Mouse (Mus musculus) MEL (cell line): ENCODE results near the gene Tox3. TPM values are rescaled to one million over a fixed set of nuclear protein-coding genes. Genes with fewer than 3 reads are reported as not detected.

Experiments
- DNase-seq: peaks from one replicate; pipeline ENCODE4 v3.0.0; 2011; ENCODE audit warnings: low read depth, low spot score
- H3K27ac ChIP-seq: 2 replicates; pipeline ENCODE4 v1.5.1; 2012; ENCODE audit warnings: low read depth, mild to moderate bottlenecking, control low read depth, low read length, moderate library complexity; ENCODE audit not compliant: control insufficient read depth
- H3K27me3 ChIP-seq, 2 experiments: fragments of 150-350 bp in 1 of 2; sonication (generic) in 1 of 2; 2 replicates each; pipeline ENCODE4 v1.6.1; 2012; ENCODE audit warnings: low read length in 2 of 2, mild to moderate bottlenecking in 2 of 2, improper control_type of control experiment in 1 of 2, moderate library complexity in 1 of 2; ENCODE audit not compliant: insufficient read depth in 2 of 2, control insufficient read depth in 1 of 2
- H3K36me3 ChIP-seq, 2 experiments: 2 replicates each; pipeline ENCODE4 v1.6.1; 2012 to 2014; ENCODE audit warnings: low read length in 2 of 2, improper control_type of control experiment in 1 of 2, inconsistent platforms in 1 of 2, mild to moderate bottlenecking in 1 of 2; ENCODE audit not compliant: insufficient read depth in 2 of 2, control insufficient read depth in 1 of 2
- H3K4me1 ChIP-seq, 2 experiments: fragments of 150-350 bp in 1 of 2; sonication (generic) in 1 of 2; 2 replicates each; pipeline ENCODE4 v1.6.1; 2012; ENCODE audit warnings: low read length in 2 of 2, improper control_type of control experiment in 1 of 2, mild to moderate bottlenecking in 1 of 2; ENCODE audit not compliant: insufficient read depth in 2 of 2, control insufficient read depth in 1 of 2
- H3K4me3 ChIP-seq, 2 experiments: fragments of 150-350 bp in 1 of 2; sonication (generic) in 1 of 2; 2 replicates each; pipeline ENCODE4 v1.5.1; 2012; ENCODE audit warnings: low read depth in 2 of 2, low read length in 2 of 2, mild to moderate bottlenecking in 2 of 2, moderate library complexity in 2 of 2, control low read depth in 1 of 2, improper control_type of control experiment in 1 of 2; ENCODE audit not compliant: control insufficient read depth in 1 of 2, insufficient read depth in 1 of 2
- H3K79me2 ChIP-seq: 2 replicates; pipeline ENCODE4 v1.6.1; 2012; ENCODE audit warnings: mild to moderate bottlenecking, low read length, moderate library complexity; ENCODE audit not compliant: control insufficient read depth, poor library complexity, insufficient read depth
- H3K9ac ChIP-seq: 2 replicates; pipeline ENCODE4 v1.6.1; 2012; ENCODE audit warnings: low read depth, mild to moderate bottlenecking, control low read depth, low read length, moderate library complexity; ENCODE audit not compliant: control insufficient read depth, poor library complexity, severe bottlenecking
- H3K9me3 ChIP-seq: fragments of 150-350 bp; sonication (generic); replicated peaks from 2 replicates; pipeline ENCODE4 v1.6.1; 2012; ENCODE audit warnings: mild to moderate bottlenecking, low read length, improper control_type of control experiment, moderate library complexity; ENCODE audit not compliant: insufficient read depth
- BHLHE40 ChIP-seq: IDR thresholded peaks from 2 replicates; pipeline ENCODE4 v1.6.1; 2012; ENCODE audit warnings: low read depth, mild to moderate bottlenecking, inconsistent platforms, low read length, improper control_type of control experiment, borderline replicate concordance
- CHD1 ChIP-seq: IDR thresholded peaks from 2 replicates; pipeline ENCODE4 v1.6.1; 2012; ENCODE audit warnings: low read depth, mild to moderate bottlenecking, inconsistent platforms, low read length, improper control_type of control experiment
- CHD2 ChIP-seq: IDR thresholded peaks from 2 replicates; pipeline ENCODE4 v1.6.1; 2011; ENCODE audit warnings: low read length, improper control_type of control experiment
- ELF1 ChIP-seq: IDR thresholded peaks from 2 replicates; pipeline ENCODE4 v1.6.1; 2014; ENCODE audit warnings: low read depth, mild to moderate bottlenecking, inconsistent platforms, low read length, improper control_type of control experiment, moderate library complexity
- GATA1 ChIP-seq: IDR thresholded peaks from 2 replicates; pipeline ENCODE4 v1.6.1; 2011; ENCODE audit warnings: low read depth, low read length, improper control_type of control experiment
- JUND ChIP-seq: IDR thresholded peaks from 2 replicates; pipeline ENCODE4 v1.6.1; 2011; ENCODE audit warnings: low read depth, mild to moderate bottlenecking, improper control_type of control experiment, low read length
- MAZ ChIP-seq: IDR thresholded peaks from 2 replicates; pipeline ENCODE4 v1.6.1; 2012; ENCODE audit warnings: low read depth, mild to moderate bottlenecking, inconsistent platforms, low read length, improper control_type of control experiment
- MXI1 ChIP-seq: IDR thresholded peaks from 2 replicates; pipeline ENCODE4 v1.6.1; 2011; ENCODE audit warnings: mild to moderate bottlenecking, low read depth, low read length, improper control_type of control experiment
- NRF1 ChIP-seq: IDR thresholded peaks from 2 replicates; pipeline ENCODE4 v1.6.1; 2014; ENCODE audit warnings: low read depth, mild to moderate bottlenecking, inconsistent platforms, low read length, improper control_type of control experiment, moderate library complexity; ENCODE audit not compliant: poor library complexity, insufficient read depth, severe bottlenecking
- POLR2A ChIP-seq, 2 experiments: IDR thresholded peaks; 2 replicates each; pipeline ENCODE4 v1.6.1; 2011 to 2012; ENCODE audit warnings: low read length in 2 of 2, mild to moderate bottlenecking in 2 of 2, control low read depth in 1 of 2, improper control_type of control experiment in 1 of 2, low read depth in 1 of 2, moderate library complexity in 1 of 2; ENCODE audit not compliant: control insufficient read depth in 1 of 2, insufficient read depth in 1 of 2, poor library complexity in 1 of 2
- POLR2AphosphoS5 ChIP-seq: IDR thresholded peaks from 2 replicates; pipeline ENCODE4 v1.6.1; 2012; ENCODE audit warnings: low read depth, borderline replicate concordance, mild to moderate bottlenecking, inconsistent platforms, low read length, moderate library complexity, mixed read lengths
- SIN3A ChIP-seq: IDR thresholded peaks from 2 replicates; pipeline ENCODE4 v1.6.1; 2012; ENCODE audit warnings: low read length, improper control_type of control experiment, inconsistent platforms
- TAL1 ChIP-seq: IDR thresholded peaks from 2 replicates; pipeline ENCODE4 v1.6.1; 2012; ENCODE audit warnings: mild to moderate bottlenecking, inconsistent platforms, low read length, moderate library complexity, mixed read lengths
- UBTF ChIP-seq: IDR thresholded peaks from 2 replicates; pipeline ENCODE4 v1.6.1; 2012; ENCODE audit warnings: low read depth, mild to moderate bottlenecking, inconsistent platforms, low read length, improper control_type of control experiment, moderate library complexity, borderline replicate concordance; ENCODE audit not compliant: insufficient read depth
- USF2 ChIP-seq, 2 experiments: IDR thresholded peaks; 2 replicates each; pipeline ENCODE4 v1.6.1; 2011 to 2012; ENCODE audit warnings: improper control_type of control experiment in 2 of 2, low read length in 2 of 2, borderline replicate concordance in 1 of 2, inconsistent platforms in 1 of 2, low read depth in 1 of 2, mild to moderate bottlenecking in 1 of 2; ENCODE audit not compliant: insufficient read depth in 1 of 2
- ZC3H11A ChIP-seq: IDR thresholded peaks from 2 replicates; pipeline ENCODE4 v1.6.1; 2012; ENCODE audit warnings: low read depth, mild to moderate bottlenecking, inconsistent platforms, low read length, improper control_type of control experiment
- ZKSCAN1 ChIP-seq: IDR thresholded peaks from 2 replicates; pipeline ENCODE4 v1.6.1; 2012; ENCODE audit warnings: low read depth, mild to moderate bottlenecking, inconsistent platforms, low read length, improper control_type of control experiment, moderate library complexity
- ZMIZ1 ChIP-seq: IDR thresholded peaks from 2 replicates; pipeline ENCODE4 v1.6.1; 2012; ENCODE audit warnings: low read depth, mild to moderate bottlenecking, inconsistent platforms, low read length, improper control_type of control experiment, moderate library complexity
- ZNF384 ChIP-seq: IDR thresholded peaks from 2 replicates; pipeline ENCODE4 v1.6.1; 2012; ENCODE audit warnings: low read depth, mild to moderate bottlenecking, inconsistent platforms, low read length, improper control_type of control experiment
- polyA plus RNA-seq, 2 experiments: library from polyadenylated mRNA; stranded (reverse) in 1 of 2; unstranded in 1 of 2; fragments of >175 nt in 1 of 2; fragments of >200 nt in 1 of 2; gene quantifications; 2 replicates each; pipeline versions ENCODE4 v1.2.1 to v1.2.4; 2012; ENCODE audit warnings: low replicate concordance in 2 of 2, low read depth in 1 of 2; ENCODE audit not compliant: insufficient read length in 2 of 2, insufficient read depth in 1 of 2, missing spikeins in 1 of 2
- total RNA-seq: library from RNA; depleted of rRNA; stranded (reverse); fragments of 300-350 nt; gene quantifications from 2 replicates; pipeline ENCODE4 v1.2.3, GENCODE M21; 2012

The Tox3 gene
- total and polyA plus RNA-seq, 3 experiments = not detected

DNA sequence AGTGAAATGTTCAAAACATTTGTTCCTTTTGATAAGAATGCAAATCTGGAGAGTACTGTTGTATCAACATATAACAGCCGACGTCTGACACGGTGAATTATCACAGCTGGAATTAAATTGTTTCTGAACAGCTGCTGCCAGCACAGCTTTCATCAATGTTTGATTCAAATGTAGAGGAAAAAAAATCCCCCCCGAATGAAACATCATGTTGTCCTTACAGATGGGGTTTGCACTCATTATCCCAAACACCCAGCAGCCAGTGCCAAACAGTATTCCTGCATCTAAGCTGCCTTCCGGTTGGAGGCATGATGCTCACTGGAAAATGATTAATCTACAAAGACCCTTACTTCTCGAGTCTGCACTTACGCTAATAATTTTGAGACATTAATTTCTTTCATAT lies 75.0 kb downstream of the Tox3 start:
- Histone ChIP-seq H3K9ac (no peak overlapping the region), H3K79me2 (no peaks in the 10 kb centered on the region), H3K27me3 (no peaks in the 10 kb centered on the region), H3K36me3 (no peaks in the 10 kb centered on the region), H3K9me3 (no peaks in the 10 kb centered on the region), H3K4me1 (no peaks in the 10 kb centered on the region), H3K4me3 (no peak overlapping the region), H3K27ac (no peak overlapping the region)
- TF ChIP-seq UBTF (no peak), GATA1 (no peak), USF2 (IDR thresholded peaks at IDR 0.05; ENCODE audit: borderline replicate concordance in 1 of 2, insufficient read depth in 1 of 2, low read depth in 1 of 2, low read length in 2 of 2) (no peak), POLR2AphosphoS5 (no peak), NRF1 (no peak), ZMIZ1 (no peak), CHD1 (no peak), ELF1 (no peak), TAL1 (no peak), SIN3A (no peak), CHD2 (no peak), BHLHE40 (no peak), ZKSCAN1 (no peak), ZC3H11A (no peak), MAZ (no peak), POLR2A (IDR thresholded peaks at IDR 0.05; ENCODE audit: control insufficient read depth in 1 of 2, insufficient read depth in 1 of 2, low read depth in 1 of 2, low read length in 2 of 2, poor library complexity in 1 of 2) (no peak)
- DNase-seq = no peak

DNA sequence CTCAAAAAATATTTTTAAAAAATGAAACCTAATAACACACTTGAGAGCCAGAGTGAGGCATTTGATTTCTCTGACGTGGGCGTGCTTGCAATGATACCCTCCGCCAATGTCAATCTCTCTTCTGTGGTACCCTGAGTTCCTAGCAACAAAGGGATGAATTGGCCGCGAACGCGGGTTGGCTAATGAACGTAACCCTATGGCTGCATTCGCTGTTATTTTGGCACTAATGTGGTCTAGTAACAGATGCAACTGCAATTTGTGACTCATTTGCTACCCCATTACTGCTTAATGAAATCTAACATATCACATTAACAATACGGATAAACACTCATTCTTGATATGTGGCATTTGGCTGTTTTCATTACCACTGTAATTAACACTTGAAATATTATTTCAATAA lies 76.2 kb downstream of the Tox3 start:
- Histone ChIP-seq H3K4me3 (no peak overlapping the region), H3K36me3 (no peaks in the 10 kb centered on the region), H3K9me3 (no peaks in the 10 kb centered on the region), H3K9ac (no peak overlapping the region), H3K4me1 (no peaks in the 10 kb centered on the region), H3K27me3 (no peaks in the 10 kb centered on the region), H3K79me2 (no peaks in the 10 kb centered on the region), H3K27ac (no peak overlapping the region)
- TF ChIP-seq ZNF384 = no peak
- TF ChIP-seq MXI1 = no peak
- no peak for TF ChIP-seq ELF1
- TF ChIP-seq JUND = no peak
- no peak for TF ChIP-seq USF2 (IDR thresholded peaks at IDR 0.05; ENCODE audit: borderline replicate concordance in 1 of 2, insufficient read depth in 1 of 2, low read depth in 1 of 2, low read length in 2 of 2)
- TF ChIP-seq POLR2A (IDR thresholded peaks at IDR 0.05; ENCODE audit: control insufficient read depth in 1 of 2, insufficient read depth in 1 of 2, low read depth in 1 of 2, low read length in 2 of 2, poor library complexity in 1 of 2) = no peak
- TF ChIP-seq NRF1 = no peak
- no peak for DNase-seq
